Mouse (Mus musculus): Measurements from ENCODE around the gene Lrrc27.

Gene Lrrc27

GRCm38 (mm10) chr7:139246931-139247880 is 34.4 kb downstream of the Lrrc27 start:
- DNase-seq = peak; percentile 82

GRCm38 (mm10) chr7:139247881-139248614 is 35.3 kb downstream of the Lrrc27 start, which contains the start of gene Pwwp2b:
Pwwp2b (plus strand) TSS chr7:139248482.
- DNase-seq = peak; percentile 68

- DNase-seq = peak; percentile 22
Observed at GRCm38 (mm10) chr7:139248615-139249405, 36.0 kb downstream of the Lrrc27 start.

GRCm38 (mm10) chr7:139249406-139250210 is 36.8 kb downstream of the Lrrc27 start:
- DNase-seq = peak; percentile 28

GRCm38 (mm10) chr7:139251881-139252301 is 39.1 kb downstream of the Lrrc27 start:
- peak; percentile 37 for DNase-seq

- no peak for DNase-seq
Observed at GRCm38 (mm10) chr7:139252566-139252965, 39.8 kb downstream of the Lrrc27 start.

GRCm38 (mm10) chr7:139252986-139253385 is 40.2 kb downstream of the Lrrc27 start:
- no peak for DNase-seq

GRCm38 (mm10) chr7:139253462-139253861 is 40.7 kb downstream of the Lrrc27 start:
- no peak for DNase-seq

GRCm38 (mm10) chr7:139254626-139255025 is 41.8 kb downstream of the Lrrc27 start:
- no peak for DNase-seq

- no peak for DNase-seq
Observed at GRCm38 (mm10) chr7:139257752-139258542, 45.2 kb downstream of the Lrrc27 start.

GRCm38 (mm10) chr7:139264337-139264736 is 51.5 kb downstream of the Lrrc27 start:
- no peak for DNase-seq

GRCm38 (mm10) chr7:139265634-139266033 is 52.8 kb downstream of the Lrrc27 start:
- no peak for DNase-seq

- DNase-seq = no peak
Observed at GRCm38 (mm10) chr7:139266431-139266830, 53.6 kb downstream of the Lrrc27 start.

GRCm38 (mm10) chr7:139266886-139267870 is 54.4 kb downstream of the Lrrc27 start:
- no peak for DNase-seq

- no peak for DNase-seq
Observed at GRCm38 (mm10) chr7:139270738-139271137, 58.0 kb downstream of the Lrrc27 start.

GRCm38 (mm10) chr7:139271871-139272270 is 59.1 kb downstream of the Lrrc27 start:
- DNase-seq = peak; percentile 82

- peak; percentile 58 for DNase-seq
Observed at GRCm38 (mm10) chr7:139272639-139273396, 60.0 kb downstream of the Lrrc27 start.

GRCm38 (mm10) chr7:139273397-139273719 is 60.6 kb downstream of the Lrrc27 start:
- no peak for DNase-seq

GRCm38 (mm10) chr7:139275586-139275985 is 62.8 kb downstream of the Lrrc27 start:
- DNase-seq = peak; percentile 59

Measured in layer of hippocampus, adult 9-11 months (tissue).